Mouse (Mus musculus) ES-Bruce4 (cell line): ENCODE measurements around the gene Trpd52l3. TPM values are rescaled to one million over a fixed set of nuclear protein-coding genes. Genes with fewer than 3 reads are reported as not detected.
"Not testable (repeated sequence)": the region's sequence is repeated elsewhere in the genome, so short reads cannot be mapped to it uniquely, and the experiment has no call there.

Source experiments
- H3K27ac ChIP-seq: 2 replicates; pipeline ENCODE4 v1.5.1; 2012; ENCODE audit warnings: low read length, inconsistent platforms; ENCODE audit not compliant: insufficient read depth
- H3K27me3 ChIP-seq: 2 replicates; pipeline ENCODE4 v1.6.1; 2012; ENCODE audit warnings: mild to moderate bottlenecking, low read length, inconsistent platforms; ENCODE audit not compliant: control insufficient read depth, poor library complexity, insufficient read depth, severe bottlenecking
- H3K36me3 ChIP-seq: 2 replicates; pipeline ENCODE4 v1.6.1; 2012; ENCODE audit warnings: inconsistent platforms, mild to moderate bottlenecking, low read length, moderate library complexity; ENCODE audit not compliant: control insufficient read depth, poor library complexity, insufficient read depth, severe bottlenecking
- H3K4me1 ChIP-seq: one replicate; pipeline ENCODE4 v1.8.1; 2011; ENCODE audit warnings: low read length; ENCODE audit not compliant: control insufficient read depth, insufficient read depth
- H3K4me3 ChIP-seq: 2 replicates; pipeline ENCODE4 v1.5.1; 2011; ENCODE audit warnings: low read depth, mild to moderate bottlenecking, low read length
- H3K9ac ChIP-seq: 2 replicates; pipeline ENCODE4 v1.6.1; 2012; ENCODE audit warnings: low read depth, mild to moderate bottlenecking, inconsistent platforms; ENCODE audit not compliant: poor library complexity, severe bottlenecking
- H3K9me3 ChIP-seq: replicated peaks from 2 replicates; pipeline ENCODE4 v1.6.1; 2012; ENCODE audit warnings: mild to moderate bottlenecking, low read length, inconsistent platforms; ENCODE audit not compliant: control insufficient read depth, poor library complexity, insufficient read depth, severe bottlenecking
- CTCF ChIP-seq: IDR thresholded peaks from one replicate; pipeline ENCODE4 v1.8.1; 2011; ENCODE audit warnings: low read depth, low read length
- EP300 ChIP-seq: IDR thresholded peaks from 2 replicates; pipeline ENCODE4 v1.6.1; 2011; ENCODE audit warnings: low read depth, low read length; ENCODE audit not compliant: insufficient read depth
- POLR2A ChIP-seq: IDR thresholded peaks from one replicate; pipeline ENCODE4 v1.8.1; 2011; ENCODE audit warnings: low read length; ENCODE audit not compliant: insufficient read depth
- polyA plus RNA-seq: library from polyadenylated mRNA; stranded (reverse); fragments of >200 nt; gene quantifications from 2 replicates; pipeline ENCODE4 v1.2.4, GENCODE M21; 2011; ENCODE audit warnings: low read depth; ENCODE audit not compliant: missing spikeins, insufficient read depth, insufficient read length

The Trpd52l3 gene
- polyA plus RNA-seq, 1 experiment, result not detected

DNA sequence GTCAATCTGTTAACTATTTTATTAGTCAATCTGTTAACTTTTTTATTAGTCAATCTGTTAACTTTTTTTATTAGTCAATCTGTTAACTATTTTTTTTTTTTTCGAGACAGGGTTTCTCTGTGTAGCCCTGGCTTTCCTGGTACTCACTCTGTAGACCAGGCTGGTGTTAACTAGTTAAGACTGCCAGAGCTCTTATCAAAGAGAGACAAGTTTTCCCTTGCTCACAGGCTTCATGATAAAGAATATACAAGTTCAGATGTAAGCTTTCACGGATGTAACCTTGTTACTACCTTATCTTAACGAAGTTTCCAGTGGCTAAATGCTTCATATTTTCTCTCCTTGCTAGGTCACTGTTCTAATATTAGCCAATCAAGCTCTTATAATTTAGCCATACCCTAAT, 10.7 kb downstream of the Trpd52l3 start:
- Histone ChIP-seq H3K4me1 (no peaks in the 10 kb centered on the region), H3K36me3 (no peaks in the 10 kb centered on the region), H3K9me3 (no peaks in the 10 kb centered on the region), H3K9ac (no peak overlapping the region), H3K27ac (no peak overlapping the region), H3K4me3 (no peak overlapping the region), H3K27me3 (no peaks in the 10 kb centered on the region; the same call in 1 of the 2 replicates)
- TF ChIP-seq CTCF (no peak), EP300 (no peak), POLR2A (no peak)

GRCm38 (mm10) chr19:30016156-30016555, 12.6 kb downstream of the Trpd52l3 start:
- H3K36me3 ChIP-seq, result no peaks in the 10 kb centered on the region

DNA sequence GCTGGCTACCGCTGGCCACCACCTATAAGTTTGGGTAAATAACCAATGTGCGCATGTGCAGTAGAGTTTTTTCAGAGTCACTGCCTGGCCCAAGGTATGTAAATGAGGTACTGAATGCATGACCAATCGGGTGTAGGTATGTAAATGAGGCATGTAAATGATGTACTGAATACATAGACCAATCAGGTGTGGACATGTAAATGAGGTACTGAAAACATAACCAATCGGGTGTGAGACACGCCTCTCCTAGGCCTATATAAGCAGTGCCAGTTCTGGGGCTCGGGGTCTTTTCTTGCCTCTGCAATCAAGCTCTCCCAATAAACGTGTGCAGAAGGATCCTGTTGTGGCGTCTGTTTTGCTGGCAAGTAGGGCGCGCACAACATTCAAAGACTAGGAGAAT, 19.8 kb downstream of the Trpd52l3 start:
- not testable (repeated sequence) for H3K36me3 ChIP-seq, H3K9ac ChIP-seq, H3K27me3 ChIP-seq, H3K27ac ChIP-seq, H3K4me3 ChIP-seq, H3K4me1 ChIP-seq
- peaks cover 10% of the 10 kb centered on the region for H3K9me3 ChIP-seq

More at GRCm38 (mm10) chr19:30016156-30016555, 12.6 kb downstream of the Trpd52l3 start:
- H3K27me3 ChIP-seq, result no peaks in the 10 kb centered on the region
- no peak overlapping the region for H3K9ac ChIP-seq
- no peak overlapping the region for H3K27ac ChIP-seq
- no peaks in the 10 kb centered on the region for H3K4me1 ChIP-seq
- H3K9me3 ChIP-seq, result no peaks in the 10 kb centered on the region
- H3K4me3 ChIP-seq, result no peak overlapping the region
- no peak for TF ChIP-seq EP300

GRCm38 (mm10) chr19:30029002-30029710, 25.6 kb downstream of the Trpd52l3 start:
- no peak for TF ChIP-seq POLR2A
- no peak for TF ChIP-seq CTCF
- TF ChIP-seq EP300, result no peak
- Histone ChIP-seq H3K27ac (no peak overlapping the region), H3K9me3 (no peaks in the 10 kb centered on the region), H3K4me3 (no peak overlapping the region), H3K27me3 (peaks cover 9% of the 10 kb centered on the region), H3K36me3 (no peaks in the 10 kb centered on the region), H3K4me1 (peaks cover 2% of the 10 kb centered on the region), H3K9ac (no peak overlapping the region)

GRCm38 (mm10) chr19:30029894-30030635, 26.5 kb downstream of the Trpd52l3 start, which contains the start of gene Uhrf2:
Uhrf2 (plus strand) TSS chr19:30030513.
- H3K9me3 ChIP-seq, result no peaks in the 10 kb centered on the region
- 0 out of 2 replicates have a peak, but pooled peaks have one; percentile 27 for TF ChIP-seq EP300
- no peak for TF ChIP-seq POLR2A
- H3K27me3 ChIP-seq, result peaks cover 9% of the 10 kb centered on the region

DNA sequence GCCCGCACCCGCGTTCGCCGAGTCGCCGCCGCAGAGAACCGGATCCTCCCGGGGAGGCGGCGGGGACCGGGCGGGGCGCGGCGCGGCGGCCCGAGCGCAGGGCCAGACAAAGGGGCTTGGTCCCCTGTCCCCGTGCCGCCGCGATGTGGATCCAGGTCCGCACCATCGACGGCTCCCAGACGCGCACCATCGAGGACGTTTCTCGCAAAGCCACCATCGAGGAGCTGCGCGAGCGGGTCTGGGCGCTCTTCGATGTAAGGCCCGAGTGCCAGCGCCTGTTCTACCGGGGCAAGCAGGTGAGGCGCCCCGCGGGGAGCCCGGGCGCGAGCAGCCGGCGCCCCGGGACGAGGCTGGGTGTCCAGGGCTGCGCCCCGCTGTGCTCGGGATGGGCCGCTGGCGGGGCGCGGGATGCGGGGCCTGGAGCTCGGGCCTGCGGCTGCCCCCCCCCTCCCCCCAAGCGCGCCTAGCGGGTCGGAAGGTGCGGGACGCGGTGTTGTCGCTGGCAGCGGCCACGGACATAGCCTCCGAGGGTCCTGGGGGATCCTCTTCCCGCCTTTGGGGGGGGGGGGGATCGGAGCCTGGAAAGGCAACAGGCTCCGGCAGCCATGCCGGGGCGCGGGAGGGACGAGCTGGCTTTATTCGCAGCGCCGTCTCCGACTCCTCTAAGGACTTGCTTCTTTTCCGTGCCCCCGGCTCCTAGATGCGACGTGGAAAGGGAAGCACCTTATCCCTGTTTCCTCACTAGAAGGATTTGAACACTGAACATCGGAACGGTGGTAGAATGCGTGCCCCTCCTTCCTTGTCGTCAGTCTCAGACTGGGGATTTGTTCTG, 27.3 kb downstream of the Trpd52l3 start:
- TF ChIP-seq EP300, result no peak
- no peak for TF ChIP-seq POLR2A
- no peak for TF ChIP-seq CTCF
- Histone ChIP-seq H3K36me3 (no peaks in the 10 kb centered on the region), H3K9me3 (no peaks in the 10 kb centered on the region), H3K4me1 (peaks cover 2% of the 10 kb centered on the region), H3K9ac (peak overlapping the region; percentile 97), H3K27ac (no peak overlapping the region), H3K4me3 (peak overlapping the region; percentile 100), H3K27me3 (peaks cover 7% of the 10 kb centered on the region)

More at GRCm38 (mm10) chr19:30029894-30030635, 26.5 kb downstream of the Trpd52l3 start, which contains the start of gene Uhrf2:
- peaks cover 2% of the 10 kb centered on the region for H3K4me1 ChIP-seq
- H3K9ac ChIP-seq, result peak within 1 kb of the TSS; percentile 97
- H3K27ac ChIP-seq, result no peak within 1 kb of the TSS
- H3K4me3 ChIP-seq, result peak within 1 kb of the TSS; percentile 100
- H3K36me3 ChIP-seq, result no peaks in the 10 kb centered on the region
